Mouse (Mus musculus): Measurements from ENCODE around the gene Fgfr1op. TPM values are rescaled to one million over a fixed set of nuclear protein-coding genes. Genes with fewer than 3 reads are reported as not detected.

The Fgfr1op gene
- polyA plus RNA-seq, 1 experiment, result not detected

GRCm38 (mm10) chr17:8239561-8239960, 74.3 kb downstream of the Fgfr1op start:
- TF ChIP-seq POLR2A (IDR thresholded peaks at IDR 0.05; ENCODE audit: insufficient read depth, low read depth, low read length), result no peak
- no peak for TF ChIP-seq CTCF (IDR thresholded peaks at IDR 0.05; ENCODE audit: insufficient read depth, low read depth, low read length)
- WGBS, result 71% methylated on average over 3 of the region's 3 CpGs
- Histone ChIP-seq H3K27ac (ENCODE audit: insufficient read depth, low read depth, low read length) (no peak overlapping the region), H3K4me3 (ENCODE audit: insufficient read depth, low read depth, low read length) (no peak overlapping the region), H3K4me1 (ENCODE audit: control insufficient read depth, insufficient read depth, low read length) (no peaks in the 10 kb centered on the region)

- Histone ChIP-seq H3K4me3 (ENCODE audit: insufficient read depth, low read depth, low read length) (no peak overlapping the region), H3K27ac (ENCODE audit: insufficient read depth, low read depth, low read length) (no peak overlapping the region), H3K4me1 (ENCODE audit: control insufficient read depth, insufficient read depth, low read length) (no peaks in the 10 kb centered on the region)
- TF ChIP-seq CTCF (IDR thresholded peaks at IDR 0.05; ENCODE audit: insufficient read depth, low read depth, low read length), result no peak
- TF ChIP-seq POLR2A (IDR thresholded peaks at IDR 0.05; ENCODE audit: insufficient read depth, low read depth, low read length), result no peak
- WGBS, result 84% methylated on average over 4 of the region's 4 CpGs
These were observed 75.2 kb downstream of the Fgfr1op start for GRCm38 (mm10) chr17:8240517-8240916.

GRCm38 (mm10) chr17:8241645-8242044, 76.3 kb downstream of the Fgfr1op start:
- WGBS, result 77% methylated on average over 12 of the region's 12 CpGs
- H3K4me3 ChIP-seq (ENCODE audit: insufficient read depth, low read depth, low read length), result no peak overlapping the region

GRCm38 (mm10) chr17:8242186-8242585, 76.9 kb downstream of the Fgfr1op start:
- Histone ChIP-seq H3K4me1 (ENCODE audit: control insufficient read depth, insufficient read depth, low read length) (no peaks in the 10 kb centered on the region), H3K27ac (ENCODE audit: insufficient read depth, low read depth, low read length) (no peak overlapping the region), H3K4me3 (ENCODE audit: insufficient read depth, low read depth, low read length) (no peak overlapping the region)
- TF ChIP-seq POLR2A (IDR thresholded peaks at IDR 0.05; ENCODE audit: insufficient read depth, low read depth, low read length) (no peak), CTCF (IDR thresholded peaks at IDR 0.05; ENCODE audit: insufficient read depth, low read depth, low read length) (no peak)
- 90% methylated on average over 11 of the region's 11 CpGs for WGBS

More at GRCm38 (mm10) chr17:8241645-8242044, 76.3 kb downstream of the Fgfr1op start:
- no peak overlapping the region for H3K27ac ChIP-seq (ENCODE audit: insufficient read depth, low read depth, low read length)
- no peaks in the 10 kb centered on the region for H3K4me1 ChIP-seq (ENCODE audit: control insufficient read depth, insufficient read depth, low read length)
- TF ChIP-seq CTCF (IDR thresholded peaks at IDR 0.05; ENCODE audit: insufficient read depth, low read depth, low read length), result no peak
- no peak for TF ChIP-seq POLR2A (IDR thresholded peaks at IDR 0.05; ENCODE audit: insufficient read depth, low read depth, low read length)

- Histone ChIP-seq H3K4me1 (ENCODE audit: control insufficient read depth, insufficient read depth, low read length) (no peaks in the 10 kb centered on the region), H3K4me3 (ENCODE audit: insufficient read depth, low read depth, low read length) (no peak overlapping the region)
These were observed 78.8 kb downstream of the Fgfr1op start for GRCm38 (mm10) chr17:8244124-8244523.

GRCm38 (mm10) chr17:8246102-8246754, 80.9 kb downstream of the Fgfr1op start:
- TF ChIP-seq CTCF (IDR thresholded peaks at IDR 0.05; ENCODE audit: insufficient read depth, low read depth, low read length) (no peak), POLR2A (IDR thresholded peaks at IDR 0.05; ENCODE audit: insufficient read depth, low read depth, low read length) (no peak)
- Histone ChIP-seq H3K27ac (ENCODE audit: insufficient read depth, low read depth, low read length) (no peak overlapping the region), H3K4me1 (ENCODE audit: control insufficient read depth, insufficient read depth, low read length) (no peaks in the 10 kb centered on the region), H3K4me3 (ENCODE audit: insufficient read depth, low read depth, low read length) (no peak overlapping the region)
- WGBS, result 71% methylated on average over 4 of the region's 4 CpGs

More at GRCm38 (mm10) chr17:8244124-8244523, 78.8 kb downstream of the Fgfr1op start:
- TF ChIP-seq CTCF (IDR thresholded peaks at IDR 0.05; ENCODE audit: insufficient read depth, low read depth, low read length) (no peak), POLR2A (IDR thresholded peaks at IDR 0.05; ENCODE audit: insufficient read depth, low read depth, low read length) (no peak)
- no peak overlapping the region for H3K27ac ChIP-seq (ENCODE audit: insufficient read depth, low read depth, low read length)
- 91% methylated on average over 2 of the region's 2 CpGs for WGBS

Other genes with a start within 250 kb of the Fgfr1op start
- not detected in 2 replicates for gene Tagap, start 239.5 kb upstream of the Fgfr1op start, polyA plus RNA-seq (2012; ENCODE audit: insufficient read depth, insufficient read length, low replicate concordance, missing spikeins)
- not detected in 2 replicates for gene Rsph3a, start 219.9 kb upstream of the Fgfr1op start, polyA plus RNA-seq (2012; ENCODE audit: insufficient read depth, insufficient read length, low replicate concordance, missing spikeins)
- not detected in 2 replicates for gene Gm49673, start 17.7 kb upstream of the Fgfr1op start, polyA plus RNA-seq (2012; ENCODE audit: insufficient read depth, insufficient read length, low replicate concordance, missing spikeins)
- gene Rnaset2a, start 17.4 kb upstream of the Fgfr1op start, polyA plus RNA-seq (2012; ENCODE audit: insufficient read depth, insufficient read length, low replicate concordance, missing spikeins), result not detected in 2 replicates
- not detected in 2 replicates for gene Ccr6, start 70.5 kb downstream of the Fgfr1op start, polyA plus RNA-seq (2012; ENCODE audit: insufficient read depth, insufficient read length, low replicate concordance, missing spikeins)
- not detected in 2 replicates for gene Mpc1, start 117.4 kb downstream of the Fgfr1op start, polyA plus RNA-seq (2012; ENCODE audit: insufficient read depth, insufficient read length, low replicate concordance, missing spikeins)
- not detected in 2 replicates for gene Sft2d1, start 145.6 kb downstream of the Fgfr1op start, polyA plus RNA-seq (2012; ENCODE audit: insufficient read depth, insufficient read length, low replicate concordance, missing spikeins)
- gene Prr18, start 172.0 kb downstream of the Fgfr1op start, polyA plus RNA-seq (2012; ENCODE audit: insufficient read depth, insufficient read length, low replicate concordance, missing spikeins), result not detected in 2 replicates
- gene T2, start 190.5 kb downstream of the Fgfr1op start, polyA plus RNA-seq (2012; ENCODE audit: insufficient read depth, insufficient read length, low replicate concordance, missing spikeins), result not detected in 2 replicates